In the genomic region with DNA sequence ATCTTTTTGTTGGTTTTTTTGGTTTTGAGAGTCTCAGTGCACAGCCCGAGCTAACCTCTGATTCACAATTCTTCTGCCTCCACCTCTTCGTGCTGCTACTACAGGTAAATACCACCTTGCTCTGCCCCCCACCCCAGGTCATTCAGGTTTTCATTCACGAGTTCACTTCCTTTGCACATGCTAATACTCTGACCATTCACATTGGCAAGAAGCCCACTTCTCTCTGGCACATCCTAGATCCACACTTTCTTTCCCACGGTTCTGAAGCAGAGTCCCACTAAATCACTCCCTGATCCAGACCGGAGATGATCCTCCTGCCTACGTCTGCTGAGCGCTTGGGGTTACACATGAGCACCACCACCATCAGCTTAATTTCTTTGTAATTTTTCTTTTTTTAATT, we compare ENCODE assay signal across 8 mouse cellular contexts. TPM values are rescaled to one million over a fixed set of nuclear protein-coding genes. Genes with fewer than 3 reads are reported as not detected.
DNase-seq lines count a peak whose midpoint lies in the region; ATAC-seq and TF ChIP-seq lines count a peak whose summit lies in the region.

No protein-coding gene starts in this region.

- peaks cover 12% of the 10 kb centered on the region; the same call in 1 of the 2 replicates for H3K4me1 ChIP-seq in heart, embryonic 10.5 days
- peaks cover 6% of the 10 kb centered on the region for H3K4me1 ChIP-seq in heart, adult 2 months (ENCODE audit: control insufficient read depth, insufficient read depth, low read length)
- peaks cover 26% of the 10 kb centered on the region for H3K4me1 ChIP-seq in forebrain, embryonic 10.5 days
- peaks cover 44% of the 10 kb centered on the region for H3K4me1 ChIP-seq in liver, embryonic 13.5 days (replicated peaks)

- no peak for TF ChIP-seq EP300 in heart, adult 2 months (IDR thresholded peaks at IDR 0.05; ENCODE audit: insufficient read depth, low read depth, low read length)

- peaks cover 44% of the 10 kb centered on the region for H3K36me3 ChIP-seq in heart, embryonic 10.5 days
- H3K36me3 ChIP-seq in heart, adult 2 months (ENCODE audit: control insufficient read depth, insufficient read depth, low read length): no peaks in the 10 kb centered on the region
- H3K36me3 ChIP-seq in forebrain, embryonic 10.5 days (replicated peaks): peaks cover 51% of the 10 kb centered on the region
- H3K36me3 ChIP-seq in liver, embryonic 13.5 days: peaks cover 45% of the 10 kb centered on the region

- peaks cover 11% of the 10 kb centered on the region for H3K27me3 ChIP-seq in heart, embryonic 10.5 days (ENCODE audit: insufficient read depth, poor library complexity, severe bottlenecking)
- 0 out of 2 replicates have a peak, but pooled peaks cover under 1% of the 10 kb centered on the region for H3K27me3 ChIP-seq in heart, adult 2 months (ENCODE audit: control insufficient read depth, insufficient read depth, low read length)
- H3K27me3 ChIP-seq in forebrain, embryonic 10.5 days (ENCODE audit: poor library complexity, severe bottlenecking): peaks cover 12% of the 10 kb centered on the region; the same call in 1 of the 2 replicates
- H3K27me3 ChIP-seq in liver, embryonic 13.5 days: peaks cover 15% of the 10 kb centered on the region

- peak overlapping the region; percentile 73 for H3K4me3 ChIP-seq in heart, embryonic 10.5 days
- no peak overlapping the region for H3K4me3 ChIP-seq in heart, adult 2 months
- peak overlapping the region; percentile 76 for H3K4me3 ChIP-seq in forebrain, embryonic 10.5 days
- peak overlapping the region; percentile 78 for H3K4me3 ChIP-seq in liver, embryonic 13.5 days (replicated peaks)

- peaks cover 2% of the 10 kb centered on the region; the same call in 1 of the 2 replicates for H3K79me2 ChIP-seq in heart, adult 2 months (replicated peaks; ENCODE audit: control insufficient read depth, insufficient read depth, low read length)

- no peak for DNase-seq in heart, embryonic 10.5 days (ENCODE audit: low spot score)
- no peak for DNase-seq in heart, adult 2 months
- peak; percentile 26 for DNase-seq in 3T3-L1 (ENCODE audit: low read depth, low spot score)
- no peak for DNase-seq in forebrain, embryonic 10.5 days (ENCODE audit: extremely low spot score, low spot score)
- no peak for DNase-seq in liver, embryonic 13.5 days
- DNase-seq in urinary bladder, postnatal 4 days (ENCODE audit: low spot score in 2 of 2): no peak
- DNase-seq in left cerebral cortex, adult 18-20 months (ENCODE audit: low spot score in 2 of 2): no peak
- no peak for DNase-seq in urinary bladder, postnatal 25 days (ENCODE audit: low spot score)

- no peak for ATAC-seq in liver, embryonic 13.5 days (ENCODE audit: low read depth)

- no peaks in the 10 kb centered on the region for H3K9me3 ChIP-seq in heart, embryonic 10.5 days
- H3K9me3 ChIP-seq in forebrain, embryonic 10.5 days: no peaks in the 10 kb centered on the region
- H3K9me3 ChIP-seq in liver, embryonic 13.5 days (replicated peaks): no peaks in the 10 kb centered on the region

- no peak for TF ChIP-seq CTCF in heart, adult 2 months (IDR thresholded peaks at IDR 0.05)

- intact Hi-C loops in heart, adult 2 months (cut with DNase I): no loop called here

- no peak overlapping the region for H3K27ac ChIP-seq in heart, embryonic 10.5 days
- H3K27ac ChIP-seq in heart, adult 2 months: no peak overlapping the region
- peak overlapping the region; percentile 98 for H3K27ac ChIP-seq in forebrain, embryonic 10.5 days
- H3K27ac ChIP-seq in liver, embryonic 13.5 days: peak overlapping the region; percentile 96

- TF ChIP-seq POLR2A in heart, adult 2 months (IDR thresholded peaks at IDR 0.05; ENCODE audit: insufficient read depth, low read depth, low read length): no peak

- no peak overlapping the region for H3K9ac ChIP-seq in heart, adult 2 months (ENCODE audit: low read depth, low read length)
- H3K9ac ChIP-seq in liver, embryonic 13.5 days: peak overlapping the region; percentile 86

- 86% methylated on average over 7 of the region's 7 CpGs for WGBS in heart, embryonic 10.5 days
- WGBS in heart, adult 2 months: 74% methylated on average over 7 of the region's 7 CpGs
- WGBS in forebrain, embryonic 10.5 days: 89% methylated on average over 7 of the region's 7 CpGs
- 83% methylated on average over 7 of the region's 7 CpGs for WGBS in liver, embryonic 13.5 days (ENCODE audit: insufficient replicate concordance)

- H3K4me2 ChIP-seq in liver, embryonic 13.5 days: peak overlapping the region; percentile 95

RNA-seq across cellular contexts. Expression of a gene that starts 1.2 kb away (rescaled TPM):
- polyA plus RNA-seq in heart, embryonic 10.5 days (2016; fragmentation: Nextera tagmentation; extraction: Ambion mirVana): 92.2 and 95.7 TPM in 2 replicates
- total RNA-seq in heart, adult 2 months (2021): 10 to 100 TPM; 86.1 to 87.6 TPM
- polyA plus RNA-seq in heart, adult 2 months (2012; rRNA removed): 152 and 180 TPM in 2 replicates
- polyA plus RNA-seq in forebrain, embryonic 10.5 days (2016; fragmentation: Nextera tagmentation; extraction: Ambion mirVana): 95.8 and 96.9 TPM in 2 replicates
- polyA plus RNA-seq in liver, embryonic 13.5 days (2015; fragmentation: Nextera tagmentation; extraction: Ambion mirVana): 43.3 and 46.0 TPM in 2 replicates
- 100 to 1,000 TPM; 206 to 210 TPM for total RNA-seq in left cerebral cortex, adult 18-20 months (2021)

RNA-seq across cellular contexts. Expression of a gene that starts 1.3 kb away (rescaled TPM):
- polyA plus RNA-seq in heart, embryonic 10.5 days (2016; fragmentation: Nextera tagmentation; extraction: Ambion mirVana): 9.3 and 11.1 TPM in 2 replicates
- total RNA-seq in heart, adult 2 months (2021): 1 to 10 TPM; 2.6 to 3.3 TPM
- 4.1 and 6.4 TPM in 2 replicates for polyA plus RNA-seq in heart, adult 2 months (2012; rRNA removed)
- polyA plus RNA-seq in forebrain, embryonic 10.5 days (2016; fragmentation: Nextera tagmentation; extraction: Ambion mirVana): 15.1 and 15.8 TPM in 2 replicates
- 1.3 and 1.5 TPM in 2 replicates for polyA plus RNA-seq in liver, embryonic 13.5 days (2015; fragmentation: Nextera tagmentation; extraction: Ambion mirVana)
- 10 to 100 TPM; 15.1 to 15.5 TPM for total RNA-seq in left cerebral cortex, adult 18-20 months (2021)

RNA-seq across cellular contexts. Expression of a gene that starts 27.3 kb away (rescaled TPM):
- polyA plus RNA-seq in heart, embryonic 10.5 days (2016; fragmentation: Nextera tagmentation; extraction: Ambion mirVana): 158 and 196 TPM in 2 replicates
- 100 to 1,000 TPM; 139 to 147 TPM for total RNA-seq in heart, adult 2 months (2021)
- 211 and 242 TPM in 2 replicates for polyA plus RNA-seq in heart, adult 2 months (2012; rRNA removed)
- polyA plus RNA-seq in forebrain, embryonic 10.5 days (2016; fragmentation: Nextera tagmentation; extraction: Ambion mirVana): 74.9 and 78.5 TPM in 2 replicates
- polyA plus RNA-seq in liver, embryonic 13.5 days (2015; fragmentation: Nextera tagmentation; extraction: Ambion mirVana): 170 and 176 TPM in 2 replicates
- 10 to 100 TPM; 76.7 to 77.9 TPM for total RNA-seq in left cerebral cortex, adult 18-20 months (2021)

RNA-seq across cellular contexts. Expression of a gene that starts 29.4 kb away (rescaled TPM):
- polyA plus RNA-seq in heart, embryonic 10.5 days (2016; fragmentation: Nextera tagmentation; extraction: Ambion mirVana): 0.21 TPM in 2 replicates
- 10 to 100 TPM; 13.1 to 16.7 TPM for total RNA-seq in heart, adult 2 months (2021)
- 7.1 and 10.8 TPM in 2 replicates for polyA plus RNA-seq in heart, adult 2 months (2012; rRNA removed)
- 0.06 and 0.12 TPM in 2 replicates for polyA plus RNA-seq in forebrain, embryonic 10.5 days (2016; fragmentation: Nextera tagmentation; extraction: Ambion mirVana)
- polyA plus RNA-seq in liver, embryonic 13.5 days (2015; fragmentation: Nextera tagmentation; extraction: Ambion mirVana): not detected in 2 replicates
- total RNA-seq in left cerebral cortex, adult 18-20 months (2021): under 1 TPM; 0.12 to 0.28 TPM

RNA-seq across cellular contexts. Expression of a gene that starts 29.9 kb away (rescaled TPM):
- 0.83 and 1.8 TPM in 2 replicates for polyA plus RNA-seq in heart, embryonic 10.5 days (2016; fragmentation: Nextera tagmentation; extraction: Ambion mirVana)
- 1 to 10 TPM; 1.3 to 1.5 TPM for total RNA-seq in heart, adult 2 months (2021)
- 2.4 and 2.6 TPM in 2 replicates for polyA plus RNA-seq in heart, adult 2 months (2012; rRNA removed)
- polyA plus RNA-seq in forebrain, embryonic 10.5 days (2016; fragmentation: Nextera tagmentation; extraction: Ambion mirVana): 1.3 and 1.5 TPM in 2 replicates
- polyA plus RNA-seq in liver, embryonic 13.5 days (2015; fragmentation: Nextera tagmentation; extraction: Ambion mirVana): 6.0 and 6.9 TPM in 2 replicates
- 1 to 10 TPM; 5.0 to 5.6 TPM for total RNA-seq in left cerebral cortex, adult 18-20 months (2021)

Comparison
In these comparisons a context has a peak if more than half of its experiments do, and no peak if none do; other contexts are left out.
1. H3K27ac ChIP-seq: peak in forebrain, embryonic 10.5 days (single experiment) and liver, embryonic 13.5 days (single experiment); none in heart, embryonic 10.5 days (single experiment) and heart, adult 2 months (single experiment).